ENCODE assay signal across 14 mouse cellular contexts in the genomic region with DNA sequence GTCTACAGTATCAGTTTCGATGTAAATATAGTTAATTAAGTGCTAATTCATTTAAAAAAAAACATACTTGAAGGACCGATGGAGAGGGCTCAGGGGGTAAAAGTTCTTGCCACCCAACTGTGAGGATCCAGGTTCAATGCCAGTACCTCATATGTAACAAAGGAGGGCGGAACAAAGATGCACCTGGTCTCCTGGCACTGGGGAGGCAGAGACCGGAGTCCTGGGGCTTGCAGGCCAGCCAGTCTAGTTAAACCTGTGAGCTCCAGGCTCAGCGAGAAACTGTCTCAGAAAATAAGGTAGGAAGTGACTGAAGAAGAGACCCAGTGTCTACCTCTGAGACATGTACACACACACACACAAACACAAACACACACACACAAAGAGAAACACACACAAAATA.
"Had no signal": no experiment of that assay in that cellular context is flagged by ENCODE, and none has a peak within 500 bp of the region (broad histone marks: within the 10 kb centered on the region; RNA-seq: fewer than 3 reads in every experiment).

No protein-coding gene starts in this region.

- H3K36me3 ChIP-seq: kidney, embryonic 15.5 days; limb, embryonic 15.5 days; liver, embryonic 12.5 days; midbrain, embryonic 12.5 days had no signal

- H3K9me3 ChIP-seq: kidney, embryonic 15.5 days; limb, embryonic 15.5 days; liver, embryonic 12.5 days; megakaryocyte, embryonic 14.5 days; midbrain, embryonic 12.5 days had no signal

- H3K27ac ChIP-seq: kidney, embryonic 15.5 days; limb, embryonic 15.5 days; liver, embryonic 12.5 days; macrophage; midbrain, embryonic 12.5 days; stomach, postnatal 0 days had no signal

- H3K4me3 ChIP-seq: kidney, embryonic 15.5 days; limb, embryonic 15.5 days; liver, embryonic 12.5 days; megakaryocyte, embryonic 14.5 days; midbrain, embryonic 12.5 days had no signal

- ATAC-seq: liver, embryonic 12.5 days had no signal

- H3K9ac ChIP-seq: kidney, embryonic 15.5 days; limb, embryonic 15.5 days; liver, embryonic 12.5 days; lung, embryonic 14.5 days; midbrain, embryonic 12.5 days had no signal

- DNase-seq: kidney, postnatal 14 days; layer of hippocampus, postnatal 36 days; lung, embryonic 14.5 days; lung, postnatal 10 days; right cerebral cortex, postnatal 14 days; thymus, adult 2 months; thymus, postnatal 25 days had no signal

- H3K4me2 ChIP-seq: kidney, embryonic 15.5 days; limb, embryonic 15.5 days; liver, embryonic 12.5 days; lung, embryonic 14.5 days; midbrain, embryonic 12.5 days had no signal
